15 mouse cellular contexts compared by ENCODE assay signal in the genomic region with DNA sequence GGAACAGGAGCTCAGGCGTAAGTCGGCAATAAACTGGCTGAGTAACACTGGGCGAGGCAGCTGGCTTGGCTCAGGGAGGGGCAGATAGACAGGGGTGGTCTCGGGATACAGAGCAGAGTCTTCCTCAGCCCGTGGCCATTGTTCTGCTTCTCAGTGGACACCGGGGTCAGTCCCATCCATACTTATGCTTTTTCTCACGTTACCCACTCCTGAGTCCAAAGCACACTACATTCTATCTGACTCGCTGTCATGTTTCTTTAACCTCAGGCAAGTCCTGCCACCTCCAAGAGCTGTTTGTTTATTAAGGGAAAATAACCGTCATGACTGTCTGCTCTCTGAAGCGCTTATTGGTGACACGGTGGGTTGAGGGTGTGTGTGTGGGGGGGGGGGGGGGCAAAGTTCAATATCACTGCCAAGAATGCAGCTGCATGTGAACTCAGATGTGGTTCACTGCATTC. TPM values are rescaled to one million over a fixed set of nuclear protein-coding genes. Genes with fewer than 3 reads are reported as not detected.
DNase-seq lines count a peak whose midpoint lies in the region; ATAC-seq and TF ChIP-seq lines count a peak whose summit lies in the region.
"Had no signal": no experiment of that assay in that cellular context is flagged by ENCODE, and none has a peak within 500 bp of the region (broad histone marks: within the 10 kb centered on the region; RNA-seq: fewer than 3 reads in every experiment).

No protein-coding gene starts in this region.

- no peak for TF ChIP-seq POLR2A in liver, adult 2 months (IDR thresholded peaks at IDR 0.05; ENCODE audit: extremely low read depth, insufficient read depth, low read length)
- no peak for TF ChIP-seq POLR2A in small intestine, adult 2 months (IDR thresholded peaks at IDR 0.05; ENCODE audit: low read depth, low read length)

- peak overlapping the region; percentile 86 for H3K27ac ChIP-seq in liver, adult 2 months (replicated peaks; ENCODE audit: insufficient read depth, low read depth, low read length)
- H3K27ac ChIP-seq in intestine, embryonic 16.5 days (ENCODE audit: low read length): peak overlapping the region; percentile 27; the same call in 1 of the 2 replicates
- H3K27ac ChIP-seq in small intestine, adult 2 months (ENCODE audit: insufficient read depth, low read depth, low read length): peak overlapping the region; percentile 36
- H3K27ac ChIP-seq: heart, embryonic 15.5 days had no signal

- no peaks in the 10 kb centered on the region for H3K27me3 ChIP-seq in liver, adult 2 months (ENCODE audit: control insufficient read depth, insufficient read depth, low read length)
- no peaks in the 10 kb centered on the region for H3K27me3 ChIP-seq in intestine, embryonic 16.5 days (replicated peaks; ENCODE audit: control insufficient read depth, insufficient read depth, low read length)
- H3K27me3 ChIP-seq in small intestine, adult 2 months (ENCODE audit: control insufficient read depth, insufficient read depth, low read length): no peaks in the 10 kb centered on the region
- H3K27me3 ChIP-seq: CH12.LX; heart, embryonic 15.5 days had no signal

- peak overlapping the region; percentile 43 for H3K4me2 ChIP-seq in intestine, embryonic 16.5 days (ENCODE audit: low read depth, low read length)
- H3K4me2 ChIP-seq: heart, embryonic 15.5 days had no signal

- peaks cover 16% of the 10 kb centered on the region for H3K36me3 ChIP-seq in liver, adult 2 months (ENCODE audit: control insufficient read depth, insufficient read depth, low read length)
- no peaks in the 10 kb centered on the region for H3K36me3 ChIP-seq in intestine, embryonic 16.5 days (ENCODE audit: control insufficient read depth, insufficient read depth, low read length)
- no peaks in the 10 kb centered on the region for H3K36me3 ChIP-seq in small intestine, adult 2 months (ENCODE audit: control insufficient read depth, insufficient read depth, low read length)
- H3K36me3 ChIP-seq: heart, embryonic 15.5 days had no signal

- H3K4me3 ChIP-seq in liver, adult 2 months (ENCODE audit: insufficient read depth, low read depth, low read length): peak overlapping the region; percentile 54
- peak overlapping the region; percentile 27 for H3K4me3 ChIP-seq in intestine, embryonic 16.5 days (ENCODE audit: low read length)
- H3K4me3 ChIP-seq in small intestine, adult 2 months (ENCODE audit: low read depth, low read length): peak overlapping the region; percentile 40
- H3K4me3 ChIP-seq: heart, embryonic 15.5 days had no signal

- H3K79me2 ChIP-seq in liver, adult 2 months (ENCODE audit: control insufficient read depth, insufficient read depth, low read length): peaks cover 20% of the 10 kb centered on the region

- H3K4me1 ChIP-seq in liver, adult 2 months (ENCODE audit: control insufficient read depth, insufficient read depth, low read length): peaks cover 12% of the 10 kb centered on the region; the same call in 1 of the 2 replicates
- H3K4me1 ChIP-seq in intestine, embryonic 16.5 days (ENCODE audit: control insufficient read depth, insufficient read depth, low read length): peaks cover 11% of the 10 kb centered on the region
- H3K4me1 ChIP-seq in small intestine, adult 2 months (ENCODE audit: control insufficient read depth, insufficient read depth, insufficient read length, low read length): peaks cover 7% of the 10 kb centered on the region; the same call in 1 of the 2 replicates
- H3K4me1 ChIP-seq: heart, embryonic 15.5 days had no signal

- peak; percentile 93 for ATAC-seq in intestine, embryonic 16.5 days
- ATAC-seq: hindbrain, embryonic 16.5 days had no signal

- H3K9me3 ChIP-seq in intestine, embryonic 16.5 days (ENCODE audit: control insufficient read depth, low read length): no peaks in the 10 kb centered on the region
- H3K9me3 ChIP-seq: heart, embryonic 15.5 days had no signal

- peak overlapping the region; percentile 53 for H3K9ac ChIP-seq in liver, adult 2 months (ENCODE audit: low read depth, low read length)
- peak overlapping the region; percentile 25; the same call in 1 of the 2 replicates for H3K9ac ChIP-seq in intestine, embryonic 16.5 days (ENCODE audit: low read depth, low read length)
- H3K9ac ChIP-seq: heart, embryonic 15.5 days had no signal

- peak; percentile 91 for DNase-seq in liver, adult 2 months (ENCODE audit: extremely low read depth, low read depth, low spot score)
- no peak for DNase-seq in liver
- DNase-seq in kidney, postnatal 25 days: peak; percentile 42 to 63
- DNase-seq in heart, adult 18-20 months: no peak
- DNase-seq in ovary, postnatal 14 days (ENCODE audit: low spot score): no peak
- no peak for DNase-seq in adrenal gland, postnatal 36 days
- DNase-seq: adrenal gland, postnatal 25 days; cerebellum, adult 11-12 months; gastrocnemius, postnatal 14 days; lung, postnatal 10 days had no signal

- TF ChIP-seq CTCF in liver, adult 2 months (IDR thresholded peaks at IDR 0.05; ENCODE audit: low read depth, low read length): no peak
- no peak for TF ChIP-seq CTCF in small intestine, adult 2 months (IDR thresholded peaks at IDR 0.05; ENCODE audit: extremely low read depth, insufficient read length, insufficient replicate concordance, low read depth, low read length)

- WGBS in liver, adult 2 months: 21% methylated on average over 11 of the region's 11 CpGs
- WGBS in intestine, embryonic 16.5 days: 27% methylated on average over 11 of the region's 11 CpGs
- 20% methylated on average over 11 of the region's 11 CpGs for WGBS in small intestine, adult 2 months

RNA-seq across cellular contexts. Expression of a gene that starts 8.2 kb away (rescaled TPM):
- total RNA-seq in liver, adult 2 months (2014; rRNA removed): 51.2 and 58.3 TPM in 2 replicates
- 19.1 and 20.0 TPM in 2 replicates for polyA plus RNA-seq in liver, adult 2 months (2012; rRNA removed)
- 19.8 and 20.7 TPM in 2 replicates for polyA plus RNA-seq in intestine, embryonic 16.5 days (2015; fragmentation: Nextera tagmentation; extraction: Ambion mirVana)
- polyA plus RNA-seq in small intestine, adult 2 months (2012; rRNA removed): 1.7 and 3.7 TPM in 2 replicates
- total RNA-seq in heart, adult 18-20 months (2021): 10 to 100 TPM in 1 of 2 experiments, 1 to 10 TPM in 1; 9.6 to 10.7 TPM
- 10 to 100 TPM; 29.8 to 50.3 TPM for total RNA-seq in adrenal gland, postnatal 36 days (2021)
- total RNA-seq: CH12.LX had no signal

Comparison
In these comparisons a context has a peak if more than half of its experiments do, and no peak if none do; other contexts are left out.
1. DNase-seq: peak in liver, adult 2 months (single experiment) and kidney, postnatal 25 days (2 of 2); none in liver (single experiment), heart, adult 18-20 months (0 of 2), ovary, postnatal 14 days (single experiment) and adrenal gland, postnatal 36 days (0 of 2).
2. H3K27ac ChIP-seq: peak in every context shown above with its lines; median percentile 86 in liver, adult 2 months; 36 in small intestine, adult 2 months; 27 in intestine, embryonic 16.5 days.
3. Peak in every context shown above with its lines, with median percentiles within 50 percentile points of each other: H3K4me3 ChIP-seq.